Mouse (Mus musculus) limb, embryonic 12.5 days (tissue): ENCODE data around the gene Mtx2. TPM values are rescaled to one million over a fixed set of nuclear protein-coding genes. Genes with fewer than 3 reads are reported as not detected.

ENCODE experiments used
- ATAC-seq: fragments of 200-750 bp; cut with Nextera tagmentation; 2 replicates; pipeline ENCODE4 v1.8.0; 2017; ENCODE audit warnings: low read depth, moderate TSS enrichment; ENCODE audit not compliant: insufficient number of reproducible peaks, insufficient read depth, low FRiP score, low TSS enrichment
- H3K27ac ChIP-seq: fragments of 300-500 bp; sonication (generic); 2 replicates; pipeline ENCODE4 v1.5.1; 2016; ENCODE audit warnings: mild to moderate bottlenecking, moderate library complexity
- H3K27me3 ChIP-seq: fragments of 300-500 bp; sonication (generic); 2 replicates; pipeline ENCODE4 v1.6.1; 2016; ENCODE audit warnings: mild to moderate bottlenecking, moderate library complexity
- H3K36me3 ChIP-seq: fragments of 300-500 bp; sonication (generic); 2 replicates; pipeline ENCODE4 v1.6.1; 2016; ENCODE audit warnings: mild to moderate bottlenecking, moderate library complexity
- H3K4me1 ChIP-seq: fragments of 300-500 bp; sonication (generic); replicated peaks from 2 replicates; pipeline ENCODE4 v1.6.1; 2016
- H3K4me2 ChIP-seq: fragments of 300-500 bp; sonication (generic); 2 replicates; pipeline ENCODE4 v1.6.1; 2016; ENCODE audit warnings: mild to moderate bottlenecking, moderate library complexity
- H3K4me3 ChIP-seq: fragments of 300-500 bp; sonication (generic); replicated peaks from 2 replicates; pipeline ENCODE4 v1.5.1; 2016; ENCODE audit warnings: mild to moderate bottlenecking
- H3K9ac ChIP-seq: fragments of 300-500 bp; sonication (generic); replicated peaks from 2 replicates; pipeline ENCODE4 v1.6.1; 2016; ENCODE audit warnings: mild to moderate bottlenecking, moderate library complexity
- H3K9me3 ChIP-seq: fragments of 300-500 bp; sonication (generic); 2 replicates; pipeline ENCODE4 v1.6.1; 2016; ENCODE audit warnings: mild to moderate bottlenecking, moderate library complexity
- WGBS: fragments of 180-500 bp; shearing (Covaris S2); methylation state at CpG from one replicate; pipeline ENCODE4 v1.1.7; 2016; 5-methylcytosine and 5-hydroxymethylcytosine counted together
- polyA plus RNA-seq: library from polyadenylated mRNA; unstranded; fragments of >200 nt; fragmentation: Nextera tagmentation; extraction: Ambion mirVana; gene quantifications from 2 replicates; pipeline ENCODE4 v1.2.1, GENCODE M21; 2016

Gene Mtx2
- polyA plus RNA-seq, 1 experiment from 2014 or later, result 114 TPM

GRCm38 (mm10) chr2:74925968-74926814 is 100.6 kb downstream of the Mtx2 start:
- no peak overlapping the region for H3K27ac ChIP-seq
- no peak overlapping the region for H3K4me3 ChIP-seq
- H3K4me1 ChIP-seq, result peaks cover 43% of the 10 kb centered on the region
- no peak overlapping the region for H3K4me2 ChIP-seq
- peaks cover 27% of the 10 kb centered on the region for H3K27me3 ChIP-seq
- WGBS, result 64% methylated on average over 22 of the region's 22 CpGs
- H3K9ac ChIP-seq, result no peak overlapping the region
- ATAC-seq, result peak; percentile 86
- no peaks in the 10 kb centered on the region for H3K9me3 ChIP-seq
- H3K36me3 ChIP-seq, result no peaks in the 10 kb centered on the region

Other genes with a start within 250 kb of the Mtx2 start
- gene Lnpk, start 246.4 kb upstream of the Mtx2 start, polyA plus RNA-seq, result 80.8 and 90.7 TPM in 2 replicates
- gene Evx2, start 166.2 kb upstream of the Mtx2 start, polyA plus RNA-seq, result 6.8 and 8.3 TPM in 2 replicates
- gene Hoxd13, start 157.5 kb upstream of the Mtx2 start, polyA plus RNA-seq, result 81.8 and 88.0 TPM in 2 replicates
- gene Hoxd12, start 150.8 kb upstream of the Mtx2 start, polyA plus RNA-seq, result 113 and 130 TPM in 2 replicates
- 55.4 and 62.0 TPM in 2 replicates for gene Hoxd11, start 146.2 kb upstream of the Mtx2 start, polyA plus RNA-seq
- 39.5 and 42.0 TPM in 2 replicates for gene Hoxd10, start 133.9 kb upstream of the Mtx2 start, polyA plus RNA-seq
- gene Hoxd9, start 128.1 kb upstream of the Mtx2 start, polyA plus RNA-seq, result 17.8 and 19.2 TPM in 2 replicates
- gene Hoxd8, start 121.2 kb upstream of the Mtx2 start, polyA plus RNA-seq, result 7.5 and 7.8 TPM in 2 replicates
- 1.4 and 1.5 TPM in 2 replicates for gene Hoxd3, start 113.9 kb upstream of the Mtx2 start, polyA plus RNA-seq
- gene Hoxd4, start 113.9 kb upstream of the Mtx2 start, polyA plus RNA-seq, result 0.55 and 0.78 TPM in 2 replicates
- 0.38 and 0.51 TPM in 2 replicates for gene Gm28230, start 99.1 kb upstream of the Mtx2 start, polyA plus RNA-seq
- gene Hoxd1, start 62.8 kb upstream of the Mtx2 start, polyA plus RNA-seq, result 0.41 and 0.43 TPM in 2 replicates